Mouse (Mus musculus) midbrain, embryonic 16.5 days (tissue): Measurements from ENCODE around the gene Rpgrip1. TPM values are rescaled to one million over a fixed set of nuclear protein-coding genes. Genes with fewer than 3 reads are reported as not detected.

Experiments
- ATAC-seq: fragments of 200-750 bp; cut with Nextera tagmentation; 2 replicates; pipeline ENCODE4 v1.8.0; 2017; ENCODE audit warnings: moderate TSS enrichment
- H3K27ac ChIP-seq: fragments of 300-500 bp; sonication (generic); 2 replicates; pipeline ENCODE4 v1.5.1; 2014; ENCODE audit warnings: mild to moderate bottlenecking, low read length, mixed read lengths
- H3K27me3 ChIP-seq: fragments of 300-500 bp; sonication (generic); 2 replicates; pipeline ENCODE4 v1.6.1; 2014; ENCODE audit warnings: low read depth, low read length, mixed read lengths; ENCODE audit not compliant: control insufficient read depth, insufficient read depth
- H3K36me3 ChIP-seq: fragments of 300-500 bp; sonication (generic); 2 replicates; pipeline ENCODE4 v1.6.1; 2014; ENCODE audit warnings: mild to moderate bottlenecking, low read length, moderate library complexity, mixed read lengths; ENCODE audit not compliant: control insufficient read depth, insufficient read depth
- H3K4me1 ChIP-seq: fragments of 300-500 bp; sonication (generic); 2 replicates; pipeline ENCODE4 v1.6.1; 2014; ENCODE audit warnings: mild to moderate bottlenecking, low read length, mixed read lengths; ENCODE audit not compliant: control insufficient read depth, insufficient read depth
- H3K4me2 ChIP-seq: fragments of 300-500 bp; sonication (generic); 2 replicates; pipeline ENCODE4 v1.6.1; 2014; ENCODE audit warnings: mild to moderate bottlenecking, low read length, mixed read lengths
- H3K4me3 ChIP-seq: fragments of 300-500 bp; sonication (generic); 2 replicates; pipeline ENCODE4 v1.5.1; 2014; ENCODE audit warnings: low read depth, mild to moderate bottlenecking, low read length, moderate library complexity, mixed read lengths
- H3K9ac ChIP-seq: fragments of 300-500 bp; sonication (generic); 2 replicates; pipeline ENCODE4 v1.6.1; 2014; ENCODE audit warnings: low read depth, low read length, mixed read lengths
- H3K9me3 ChIP-seq: fragments of 300-500 bp; sonication (generic); replicated peaks from 2 replicates; pipeline ENCODE4 v1.6.1; 2014; ENCODE audit warnings: mild to moderate bottlenecking, low read length, mixed read lengths; ENCODE audit not compliant: control insufficient read depth, poor library complexity, severe bottlenecking
- WGBS: fragments of 180-500 bp; shearing (Covaris S2); extraction: QIAGEN DNeasy Blood & Tissue Kit; methylation state at CpG from one replicate; pipeline ENCODE4 v1.1.7; 2014; 5-methylcytosine and 5-hydroxymethylcytosine counted together
- polyA plus RNA-seq: library from polyadenylated mRNA; unstranded; fragments of >200 nt; fragmentation: Nextera tagmentation; extraction: Ambion mirVana; gene quantifications from 2 replicates; pipeline ENCODE4 v1.2.1, GENCODE M21; 2015

Gene Rpgrip1
- polyA plus RNA-seq, 1 experiment from 2014 or later = 45.9 TPM

DNA sequence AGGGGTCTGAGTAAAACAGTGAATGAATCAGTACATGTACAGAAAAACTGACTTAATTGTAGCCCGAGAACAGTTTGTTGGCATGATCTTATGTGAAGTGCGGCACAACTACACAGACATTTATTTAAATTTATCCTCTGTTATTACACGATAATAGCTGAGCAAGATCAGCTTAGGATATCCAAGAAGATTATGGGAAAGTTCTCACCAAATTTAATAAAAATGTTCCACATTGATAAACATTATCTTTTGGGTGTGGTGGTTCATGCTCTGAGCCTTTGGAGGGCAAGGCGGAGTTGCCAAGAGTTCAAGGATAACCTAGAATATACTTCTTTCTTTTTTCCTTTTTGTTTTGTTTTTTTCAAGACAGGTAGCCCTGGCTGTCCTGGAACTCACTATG, 88.9 kb downstream of the Rpgrip1 start:
- H3K4me2 ChIP-seq = no peak overlapping the region
- H3K4me3 ChIP-seq = no peak overlapping the region
- no peak overlapping the region for H3K27ac ChIP-seq
- no peak for ATAC-seq
- H3K4me1 ChIP-seq = peaks cover 20% of the 10 kb centered on the region
- no peaks in the 10 kb centered on the region for H3K9me3 ChIP-seq
- no peak overlapping the region for H3K9ac ChIP-seq
- WGBS = 92% methylated on average over 4 of the region's 4 CpGs
- no peaks in the 10 kb centered on the region for H3K27me3 ChIP-seq
- H3K36me3 ChIP-seq = peaks cover 28% of the 10 kb centered on the region

Other genes with a start within 250 kb of the Rpgrip1 start
- 86.5 and 92.0 TPM in 2 replicates for gene Mettl17, start 225.9 kb upstream of the Rpgrip1 start, polyA plus RNA-seq
- gene Slc39a2, start 217.8 kb upstream of the Rpgrip1 start, polyA plus RNA-seq = 2.2 and 3.1 TPM in 2 replicates
- gene Ndrg2, start 196.5 kb upstream of the Rpgrip1 start, polyA plus RNA-seq = 196 and 269 TPM in 2 replicates
- gene Tppp2, start 192.3 kb upstream of the Rpgrip1 start, polyA plus RNA-seq = not detected in 2 replicates
- gene Rnase13, start 187.9 kb upstream of the Rpgrip1 start, polyA plus RNA-seq = not detected in 2 replicates
- gene Arhgef40, start 126.0 kb upstream of the Rpgrip1 start, polyA plus RNA-seq = 78.0 and 79.7 TPM in 2 replicates
- 0.16 and 1.0 TPM in 2 replicates for gene Tmem253, start 95.0 kb upstream of the Rpgrip1 start, polyA plus RNA-seq
- 30.3 and 33.6 TPM in 2 replicates for gene Zfp219, start 90.0 kb upstream of the Rpgrip1 start, polyA plus RNA-seq
- gene Olfr221, start 68.2 kb upstream of the Rpgrip1 start, polyA plus RNA-seq = not detected in 2 replicates
- gene Hnrnpc, start 6.7 kb upstream of the Rpgrip1 start, polyA plus RNA-seq = 449 and 518 TPM in 2 replicates
- 38.0 and 46.6 TPM in 2 replicates for gene Supt16, start 86.7 kb downstream of the Rpgrip1 start, polyA plus RNA-seq
- gene Chd8, start 147.1 kb downstream of the Rpgrip1 start, polyA plus RNA-seq = 43.1 and 45.5 TPM in 2 replicates
- 51.8 and 55.6 TPM in 2 replicates for gene Tox4, start 168.4 kb downstream of the Rpgrip1 start, polyA plus RNA-seq
- 62.5 and 65.9 TPM in 2 replicates for gene Rab2b, start 168.8 kb downstream of the Rpgrip1 start, polyA plus RNA-seq
- gene Mettl3, start 194.4 kb downstream of the Rpgrip1 start, polyA plus RNA-seq = 46.9 and 48.1 TPM in 2 replicates
- 47.5 and 49.0 TPM in 2 replicates for gene Sall2, start 218.1 kb downstream of the Rpgrip1 start, polyA plus RNA-seq
- not detected in 2 replicates for gene Olfr1513, start 245.7 kb downstream of the Rpgrip1 start, polyA plus RNA-seq